ENCODE assay signal across 32 mouse cellular contexts in the genomic region with DNA sequence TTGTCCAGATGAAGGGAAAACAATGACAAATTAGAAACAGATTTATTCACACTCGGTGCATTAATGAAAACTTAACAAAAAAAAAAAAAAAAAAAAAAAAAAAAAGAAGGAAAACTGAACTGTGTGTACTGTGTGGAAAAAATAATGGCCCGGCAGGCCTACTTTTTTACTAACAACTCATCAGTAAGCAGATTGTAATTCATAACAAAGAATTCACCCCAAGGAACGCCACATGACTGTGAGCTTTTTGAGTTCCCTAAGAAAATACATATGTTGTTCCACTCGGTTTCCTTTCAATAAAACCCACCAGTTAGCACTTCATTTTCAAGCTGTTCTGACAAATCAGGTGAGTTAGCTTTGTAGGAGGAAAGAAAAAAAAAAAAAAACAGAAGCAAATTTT.
DNase-seq lines count a peak whose midpoint lies in the region; ATAC-seq lines count a peak whose summit lies in the region.
"Had no signal": no experiment of that assay in that cellular context is flagged by ENCODE, and none has a peak within 500 bp of the region (broad histone marks: within the 10 kb centered on the region; RNA-seq: fewer than 3 reads in every experiment).

No protein-coding gene starts in this region.

- H3K9me3 ChIP-seq in embryonic facial prominence, embryonic 11.5 days (replicated peaks; ENCODE audit: control insufficient read depth, low read length), result no peaks in the 10 kb centered on the region
- H3K9me3 ChIP-seq in embryonic facial prominence, embryonic 10.5 days, result no peaks in the 10 kb centered on the region
- no peaks in the 10 kb centered on the region for H3K9me3 ChIP-seq in limb, embryonic 11.5 days (ENCODE audit: control insufficient read depth, low read length)
- no peaks in the 10 kb centered on the region for H3K9me3 ChIP-seq in limb, embryonic 10.5 days (replicated peaks)
- H3K9me3 ChIP-seq in limb, embryonic 12.5 days, result no peaks in the 10 kb centered on the region
- H3K9me3 ChIP-seq: embryonic facial prominence, embryonic 13.5 days; hindbrain, embryonic 13.5 days; midbrain, embryonic 10.5 days; midbrain, embryonic 15.5 days; neural tube, embryonic 15.5 days had no signal

- H3K9ac ChIP-seq in embryonic facial prominence, embryonic 11.5 days (replicated peaks; ENCODE audit: low read length), result no peak overlapping the region
- H3K9ac ChIP-seq in limb, embryonic 11.5 days (ENCODE audit: low read length), result no peak overlapping the region
- H3K9ac ChIP-seq in limb, embryonic 12.5 days (replicated peaks), result no peak overlapping the region
- H3K9ac ChIP-seq: embryonic facial prominence, embryonic 13.5 days; heart, embryonic 12.5 days; hindbrain, embryonic 13.5 days; liver, embryonic 14.5 days; midbrain, embryonic 15.5 days; neural tube, embryonic 15.5 days had no signal

- DNase-seq in embryonic facial prominence, embryonic 11.5 days (ENCODE audit: low spot score), result peak; percentile 3
- no peak for DNase-seq in embryonic facial prominence, embryonic 10.5 days (ENCODE audit: low spot score)
- no peak for DNase-seq in limb, embryonic 11.5 days (ENCODE audit: low spot score)
- DNase-seq in limb, embryonic 10.5 days (ENCODE audit: low spot score), result no peak
- DNase-seq in brain, embryonic 18.5 days (ENCODE audit: low read depth, low spot score), result peak; percentile 4
- DNase-seq in thymus, postnatal 4 days, result no peak
- no peak for DNase-seq in ovary, adult 18-20 months (ENCODE audit: low spot score)
- DNase-seq: adrenal gland, postnatal 10 days; cerebellum, adult 11-12 months; cerebellum, adult 9-11 months; gastrocnemius, adult 2 months; gastrocnemius, postnatal 36 days; heart, adult 18-20 months; heart, postnatal 4 days; kidney, adult 9 months; kidney, postnatal 10 days; layer of hippocampus, postnatal 36 days; liver; lung, adult 2 months; spleen, adult 18-20 months; thymus, postnatal 14 days had no signal

- H3K4me2 ChIP-seq in embryonic facial prominence, embryonic 11.5 days (ENCODE audit: low read depth, low read length), result no peak overlapping the region
- no peak overlapping the region for H3K4me2 ChIP-seq in limb, embryonic 11.5 days (ENCODE audit: low read depth, severe bottlenecking)
- no peak overlapping the region for H3K4me2 ChIP-seq in limb, embryonic 12.5 days
- H3K4me2 ChIP-seq: embryonic facial prominence, embryonic 13.5 days; heart, embryonic 12.5 days; hindbrain, embryonic 13.5 days; midbrain, embryonic 15.5 days; neural tube, embryonic 15.5 days had no signal

- no peak overlapping the region for H3K27ac ChIP-seq in embryonic facial prominence, embryonic 11.5 days (replicated peaks; ENCODE audit: low read depth, low read length)
- H3K27ac ChIP-seq in embryonic facial prominence, embryonic 10.5 days (replicated peaks), result no peak overlapping the region
- H3K27ac ChIP-seq in limb, embryonic 11.5 days (replicated peaks; ENCODE audit: low read depth, low read length), result no peak overlapping the region
- H3K27ac ChIP-seq in limb, embryonic 10.5 days, result no peak overlapping the region
- H3K27ac ChIP-seq in limb, embryonic 12.5 days, result no peak overlapping the region
- H3K27ac ChIP-seq: embryonic facial prominence, embryonic 13.5 days; gastrocnemius, adult 2 months; hindbrain, embryonic 13.5 days; liver, embryonic 14.5 days; midbrain, embryonic 10.5 days; midbrain, embryonic 15.5 days; neural tube, embryonic 15.5 days had no signal

- WGBS in embryonic facial prominence, embryonic 11.5 days, result 43% methylated on average over 4 of the region's 4 CpGs
- WGBS in embryonic facial prominence, embryonic 10.5 days, result 50% methylated on average over 4 of the region's 4 CpGs
- WGBS in limb, embryonic 11.5 days, result 15% methylated on average over 4 of the region's 4 CpGs
- 26% methylated on average over 4 of the region's 4 CpGs for WGBS in limb, embryonic 10.5 days
- 14% methylated on average over 4 of the region's 4 CpGs for WGBS in limb, embryonic 12.5 days

- H3K27me3 ChIP-seq in embryonic facial prominence, embryonic 11.5 days (ENCODE audit: control insufficient read depth, insufficient read depth, low read length), result no peaks in the 10 kb centered on the region
- H3K27me3 ChIP-seq in embryonic facial prominence, embryonic 10.5 days (replicated peaks; ENCODE audit: low read depth, poor library complexity, severe bottlenecking), result no peaks in the 10 kb centered on the region
- no peaks in the 10 kb centered on the region for H3K27me3 ChIP-seq in limb, embryonic 11.5 days (ENCODE audit: control insufficient read depth, insufficient read depth, low read length)
- peaks cover 3% of the 10 kb centered on the region; the same call in 1 of the 2 replicates for H3K27me3 ChIP-seq in limb, embryonic 10.5 days (ENCODE audit: low read depth, poor library complexity, severe bottlenecking)
- peaks cover 15% of the 10 kb centered on the region; the same call in 1 of the 2 replicates for H3K27me3 ChIP-seq in limb, embryonic 12.5 days
- H3K27me3 ChIP-seq: embryonic facial prominence, embryonic 13.5 days; heart, embryonic 12.5 days; hindbrain, embryonic 13.5 days; midbrain, embryonic 15.5 days; neural tube, embryonic 15.5 days; Patski had no signal

- H3K36me3 ChIP-seq in embryonic facial prominence, embryonic 11.5 days (replicated peaks; ENCODE audit: control insufficient read depth, insufficient read depth, low read depth, low read length), result no peaks in the 10 kb centered on the region
- H3K36me3 ChIP-seq in embryonic facial prominence, embryonic 10.5 days (replicated peaks), result no peaks in the 10 kb centered on the region
- no peaks in the 10 kb centered on the region for H3K36me3 ChIP-seq in limb, embryonic 11.5 days (ENCODE audit: control insufficient read depth, insufficient read depth, low read length)
- H3K36me3 ChIP-seq in limb, embryonic 10.5 days, result no peaks in the 10 kb centered on the region
- H3K36me3 ChIP-seq in limb, embryonic 12.5 days, result no peaks in the 10 kb centered on the region
- H3K36me3 ChIP-seq: embryonic facial prominence, embryonic 13.5 days; heart, embryonic 12.5 days; hindbrain, embryonic 13.5 days; midbrain, embryonic 10.5 days; midbrain, embryonic 15.5 days; neural tube, embryonic 15.5 days had no signal

- no peak overlapping the region for H3K4me3 ChIP-seq in embryonic facial prominence, embryonic 11.5 days (ENCODE audit: low read depth, low read length)
- no peak overlapping the region for H3K4me3 ChIP-seq in embryonic facial prominence, embryonic 10.5 days
- H3K4me3 ChIP-seq in limb, embryonic 11.5 days (ENCODE audit: low read depth, low read length), result no peak overlapping the region
- H3K4me3 ChIP-seq in limb, embryonic 10.5 days, result no peak overlapping the region
- H3K4me3 ChIP-seq in limb, embryonic 12.5 days (replicated peaks), result no peak overlapping the region
- H3K4me3 ChIP-seq: embryonic facial prominence, embryonic 13.5 days; erythroblast, embryonic 14.5 days; gastrocnemius, adult 2 months; heart, embryonic 12.5 days; hindbrain, embryonic 13.5 days; midbrain, embryonic 10.5 days; midbrain, embryonic 15.5 days; neural tube, embryonic 15.5 days had no signal

- no peak for ATAC-seq in embryonic facial prominence, embryonic 11.5 days (replicated peaks; ENCODE audit: insufficient number of reproducible peaks, low FRiP score, low TSS enrichment, low read depth)
- peak; percentile 60 for ATAC-seq in limb, embryonic 11.5 days (ENCODE audit: insufficient number of reproducible peaks, low FRiP score, low TSS enrichment, low read depth)
- peak; percentile 35; the same call in 1 of the 2 replicates for ATAC-seq in limb, embryonic 12.5 days (ENCODE audit: insufficient number of reproducible peaks, insufficient read depth, low FRiP score, low TSS enrichment, low read depth)
- ATAC-seq: intestine, postnatal 0 days; midbrain, embryonic 15.5 days; Patski had no signal

- H3K4me1 ChIP-seq in embryonic facial prominence, embryonic 11.5 days (ENCODE audit: control insufficient read depth, insufficient read depth, low read length), result no peaks in the 10 kb centered on the region
- no peaks in the 10 kb centered on the region for H3K4me1 ChIP-seq in embryonic facial prominence, embryonic 10.5 days
- H3K4me1 ChIP-seq in limb, embryonic 11.5 days (ENCODE audit: control insufficient read depth, insufficient read depth, low read length), result peaks cover 5% of the 10 kb centered on the region
- peaks cover 34% of the 10 kb centered on the region for H3K4me1 ChIP-seq in limb, embryonic 10.5 days
- peaks cover 21% of the 10 kb centered on the region; the same call in 1 of the 2 replicates for H3K4me1 ChIP-seq in limb, embryonic 12.5 days (replicated peaks)
- H3K4me1 ChIP-seq: heart, embryonic 12.5 days; hindbrain, embryonic 13.5 days; midbrain, embryonic 10.5 days; midbrain, embryonic 15.5 days; neural tube, embryonic 15.5 days had no signal

Comparison
In these comparisons a context has a peak if more than half of its experiments do, and no peak if none do; other contexts are left out.
1. DNase-seq: peak in embryonic facial prominence, embryonic 11.5 days (single experiment) and brain, embryonic 18.5 days (single experiment); none in embryonic facial prominence, embryonic 10.5 days (single experiment), limb, embryonic 11.5 days (single experiment), limb, embryonic 10.5 days (single experiment), thymus, postnatal 4 days (single experiment) and ovary, adult 18-20 months (single experiment).